Mouse (Mus musculus): ENCODE measurements around the gene Fxr2.

The Fxr2 gene

GRCm38 (mm10) chr11:69632284-69633089 is at the start of gene Fxr2:
Gene Fxr2, plus strand, starts transcription at chr11:69632990.
- peak; percentile 100 for DNase-seq

- DNase-seq, result no peak
Measured at GRCm38 (mm10) chr11:69584008-69584407, 48.8 kb upstream of the Fxr2 start.

GRCm38 (mm10) chr11:69584937-69585336 is 47.9 kb upstream of the Fxr2 start:
- DNase-seq, result no peak

GRCm38 (mm10) chr11:69585718-69586325 is 47.0 kb upstream of the Fxr2 start:
- DNase-seq, result no peak

DNA sequence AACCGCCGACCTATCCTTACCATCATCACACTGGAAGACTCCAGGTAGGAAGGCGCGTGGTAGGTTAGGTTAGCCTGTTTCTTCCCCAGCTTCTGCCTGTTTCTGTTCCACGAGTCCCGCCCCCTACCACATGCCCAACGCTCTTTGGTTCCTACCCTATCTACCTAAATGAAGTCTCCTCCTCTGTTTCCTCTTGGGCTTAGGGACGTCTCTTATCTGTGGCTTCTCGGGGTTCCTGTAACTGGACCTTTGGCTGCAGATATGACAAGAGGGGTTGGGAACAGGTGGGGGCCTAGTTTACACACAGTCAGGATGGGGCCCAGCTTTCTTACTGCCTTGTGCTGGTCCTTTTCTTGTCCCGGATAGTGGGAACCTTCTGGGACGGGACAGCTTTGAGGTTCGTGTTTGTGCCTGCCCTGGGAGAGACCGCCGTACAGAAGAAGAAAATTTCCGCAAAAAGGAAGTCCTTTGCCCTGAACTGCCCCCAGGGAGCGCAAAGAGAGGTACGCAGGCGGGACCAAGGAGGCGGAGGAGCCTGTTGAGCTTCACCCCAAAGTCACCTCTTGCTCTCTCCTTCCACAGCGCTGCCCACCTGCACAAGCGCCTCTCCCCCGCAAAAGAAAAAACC is 43.5 kb upstream of the Fxr2 start:
- no peak for DNase-seq

DNA sequence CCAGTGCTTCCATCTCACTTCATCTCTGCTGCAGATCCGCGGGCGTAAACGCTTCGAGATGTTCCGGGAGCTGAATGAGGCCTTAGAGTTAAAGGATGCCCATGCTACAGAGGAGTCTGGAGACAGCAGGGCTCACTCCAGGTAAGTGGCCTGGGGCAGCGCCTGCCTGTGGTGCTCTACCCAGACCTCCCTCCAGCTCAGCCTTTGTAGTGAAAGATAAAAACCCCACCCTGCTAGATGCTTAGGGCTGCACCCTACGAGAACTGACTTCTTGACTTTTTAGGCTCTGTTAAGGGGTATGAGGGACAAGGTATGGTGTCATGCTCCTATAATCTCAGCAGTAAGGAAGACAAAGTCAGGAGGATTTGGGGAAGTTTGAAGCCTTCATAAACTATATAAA is 42.2 kb upstream of the Fxr2 start:
- no peak for DNase-seq

GRCm38 (mm10) chr11:69591424-69591823 is 41.4 kb upstream of the Fxr2 start:
- DNase-seq, result no peak

GRCm38 (mm10) chr11:69591899-69592637 is 40.7 kb upstream of the Fxr2 start:
- DNase-seq, result peak; percentile 86

DNA sequence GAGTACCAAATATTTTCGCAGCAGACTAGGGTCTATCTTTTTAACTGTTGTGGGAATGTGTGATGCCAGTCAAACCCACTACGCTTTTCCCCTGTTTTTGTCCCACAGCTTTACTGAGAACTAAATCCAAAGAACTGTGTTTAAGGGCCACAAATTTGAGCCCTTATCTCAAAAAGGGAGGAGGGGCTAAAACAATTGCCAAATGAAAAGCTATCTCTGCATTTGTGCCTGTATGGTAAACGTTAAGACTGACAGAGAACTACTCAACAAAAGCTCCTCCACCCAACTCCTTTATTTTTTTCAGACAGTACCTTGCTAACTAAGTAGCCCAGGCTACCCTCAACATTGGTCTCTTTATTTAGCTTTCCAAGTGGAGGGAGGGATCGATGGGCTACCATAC is 40.0 kb upstream of the Fxr2 start:
- DNase-seq, result no peak

DNA sequence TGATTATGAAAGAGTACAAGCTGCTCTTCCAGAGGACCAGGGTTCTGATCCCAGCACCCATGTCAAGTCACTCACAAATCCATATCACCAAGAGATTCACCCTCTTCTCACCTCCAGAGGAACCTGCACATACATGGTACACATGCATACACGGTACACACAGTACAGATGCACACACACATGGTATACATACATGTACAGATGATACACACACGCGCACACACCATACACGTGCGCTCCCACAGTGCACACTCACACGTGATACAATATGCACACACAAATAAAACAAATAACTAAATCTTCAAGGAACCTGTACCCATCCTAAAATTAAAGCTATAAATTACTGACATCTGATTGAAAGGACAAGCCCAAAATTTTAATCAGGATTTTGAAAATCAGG is 37.9 kb upstream of the Fxr2 start:
- DNase-seq, result no peak

DNA sequence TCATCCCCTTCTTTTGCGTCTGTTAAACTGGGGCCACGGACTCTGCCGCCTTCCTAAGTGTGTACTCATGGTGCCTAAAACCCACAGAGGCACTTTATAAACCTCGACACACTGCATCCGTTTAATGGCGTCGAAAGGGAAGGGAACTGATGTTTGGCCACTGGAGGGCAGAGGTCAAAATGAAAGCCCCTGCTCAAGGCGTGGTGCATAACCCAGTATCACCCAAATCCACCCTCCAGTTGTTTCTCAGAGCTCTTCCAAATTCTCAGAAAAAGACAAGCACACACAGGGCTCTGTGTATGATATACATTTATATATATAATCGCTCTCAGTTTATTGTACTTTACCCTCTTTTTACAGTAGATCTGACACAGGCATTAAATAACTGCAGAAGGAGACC is 33.4 kb upstream of the Fxr2 start:
- no peak for DNase-seq

DNA sequence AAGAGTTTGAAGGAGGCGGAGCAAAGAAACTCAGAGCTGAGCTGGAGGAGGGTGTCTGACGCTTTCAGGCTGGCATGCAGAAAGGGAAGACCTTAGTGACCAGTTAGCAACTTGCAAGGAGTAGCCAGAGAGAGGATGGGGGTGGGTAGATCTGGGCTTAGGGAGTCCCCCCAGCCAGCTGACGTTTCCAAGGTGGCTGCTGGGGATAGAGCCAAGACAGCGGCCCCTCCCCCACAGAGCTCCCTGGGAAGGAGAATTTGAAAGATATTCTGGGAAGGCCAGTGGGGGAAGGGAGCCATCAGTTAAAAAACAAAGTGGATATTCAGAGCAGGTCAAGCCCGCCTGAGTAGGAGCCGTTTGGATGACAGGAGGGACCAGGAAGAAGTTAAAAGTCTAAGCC is 32.7 kb upstream of the Fxr2 start:
- DNase-seq, result peak; percentile 38

- DNase-seq, result no peak
Measured at GRCm38 (mm10) chr11:69601768-69602167, 31.0 kb upstream of the Fxr2 start.

DNA sequence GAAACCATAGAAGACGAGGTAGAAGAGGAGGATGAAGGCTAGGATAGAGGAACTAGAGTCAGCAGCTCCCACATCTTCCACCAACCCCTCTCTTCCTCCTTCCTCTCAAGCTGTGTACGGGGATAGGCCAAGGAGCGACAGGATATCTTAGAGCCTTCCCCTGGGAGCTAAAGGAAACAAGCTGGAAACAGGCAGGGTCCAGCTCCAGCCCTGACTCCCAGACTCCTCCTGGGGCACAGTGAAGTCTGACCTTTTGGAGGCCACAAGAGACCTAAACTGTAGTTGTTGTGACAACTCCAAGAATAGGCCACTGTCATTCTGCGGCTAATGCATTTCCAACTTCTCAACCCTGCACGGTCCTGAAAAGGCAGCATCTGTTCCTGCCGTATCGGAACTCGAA is 29.3 kb upstream of the Fxr2 start:
- no peak for DNase-seq

- DNase-seq, result no peak
Measured at GRCm38 (mm10) chr11:69604347-69604746, 28.4 kb upstream of the Fxr2 start.

GRCm38 (mm10) chr11:69604795-69605664 is 27.8 kb upstream of the Fxr2 start:
- DNase-seq, result peak; percentile 90

DNA sequence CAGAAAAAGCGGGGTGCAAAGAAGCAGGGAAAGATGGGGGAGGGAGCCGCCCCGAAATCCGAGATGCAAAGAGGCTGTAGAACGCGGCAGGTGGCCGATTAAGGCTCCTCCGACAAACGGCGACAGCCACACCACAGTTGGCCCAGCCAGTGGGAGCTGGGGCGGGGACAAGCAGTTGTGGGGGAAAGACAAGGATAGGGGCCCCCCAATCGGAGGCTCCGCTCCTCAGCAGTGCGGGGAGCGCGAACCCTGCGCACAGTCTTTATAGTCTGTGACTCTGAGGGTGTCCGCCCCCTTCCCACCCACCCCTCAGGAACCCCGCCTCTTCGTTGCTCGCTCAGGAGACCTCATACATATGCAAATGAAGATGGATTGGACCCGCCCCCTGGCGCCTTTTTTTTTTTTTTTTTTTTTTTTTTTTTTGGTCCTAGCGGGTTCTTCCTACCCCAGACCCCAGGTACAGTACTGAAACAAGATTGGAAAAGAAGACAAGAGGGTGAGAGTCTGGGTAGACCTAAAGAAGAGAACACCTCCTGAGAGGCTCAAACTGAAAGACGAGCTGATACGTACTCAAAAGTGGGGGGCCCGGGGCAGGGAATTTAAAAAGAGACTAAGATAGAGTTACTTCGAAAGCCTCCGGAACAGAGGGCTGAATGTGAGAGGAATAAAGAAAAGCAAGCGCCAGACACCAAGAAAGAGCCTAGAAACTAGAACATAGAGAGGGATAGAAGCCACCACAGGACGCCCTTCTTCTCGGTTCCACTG is 26.9 kb upstream of the Fxr2 start, which contains the start of gene Atp1b2:
TSS of gene Atp1b2 (minus strand) at position 217 of the 765 bp plus-strand sequence.
- peak; percentile 95 for DNase-seq

DNA sequence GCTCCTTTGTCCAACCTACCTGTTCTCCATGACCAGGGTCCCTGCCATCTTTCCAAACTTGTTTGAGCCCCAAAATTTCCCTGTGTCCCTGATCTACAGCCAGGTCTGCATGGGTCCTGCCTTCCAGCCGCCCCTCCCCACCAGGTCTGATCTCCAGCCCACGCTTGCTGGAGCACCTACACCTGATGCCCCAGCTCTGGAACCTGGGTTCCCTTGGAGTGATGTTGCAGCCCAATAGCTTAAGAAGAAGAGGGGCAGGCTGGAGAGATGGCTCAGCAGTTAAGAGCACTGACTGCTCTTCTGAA is 26.3 kb upstream of the Fxr2 start:
- no peak for DNase-seq

GRCm38 (mm10) chr11:69606832-69607231 is 26.0 kb upstream of the Fxr2 start:
- DNase-seq, result no peak

DNA sequence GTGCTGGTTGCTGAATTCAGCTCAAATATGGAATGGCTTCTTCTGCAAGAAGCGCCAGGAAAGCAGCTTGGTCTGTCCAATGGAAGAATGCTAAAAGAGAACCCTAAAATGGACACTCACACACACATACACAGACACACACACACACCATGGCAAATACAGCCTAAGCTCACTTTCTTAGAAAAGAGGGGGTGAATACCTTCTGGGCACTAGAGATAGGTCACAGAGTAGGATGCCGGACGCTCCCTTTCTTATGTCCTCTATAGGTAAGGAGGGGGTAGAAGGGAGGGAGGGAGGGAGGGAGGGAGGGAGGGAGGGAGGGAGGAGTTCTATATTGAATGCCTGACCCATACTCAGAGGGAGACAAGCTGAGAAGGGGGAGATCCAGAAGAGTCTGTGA is 24.3 kb upstream of the Fxr2 start:
- DNase-seq, result no peak

DNA sequence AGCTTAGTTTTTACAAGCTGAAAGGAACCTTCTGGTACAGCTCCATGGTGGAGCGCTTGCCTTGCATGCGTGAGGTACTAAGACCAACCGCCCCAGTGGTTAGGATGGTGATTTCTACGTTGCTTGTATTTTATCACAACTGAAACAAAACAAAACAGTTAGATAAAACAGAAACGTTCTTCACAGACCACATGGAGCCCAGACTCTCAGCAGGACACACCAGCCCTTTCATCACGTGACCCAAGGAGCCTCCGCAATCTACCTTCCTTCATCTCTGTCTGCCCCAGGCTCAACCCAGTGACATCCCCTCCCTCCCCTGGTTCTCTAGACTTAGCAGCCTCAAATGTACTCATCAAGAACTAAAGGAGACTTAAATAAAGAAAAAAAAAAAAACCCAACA is 23.4 kb upstream of the Fxr2 start:
- no peak for DNase-seq

DNA sequence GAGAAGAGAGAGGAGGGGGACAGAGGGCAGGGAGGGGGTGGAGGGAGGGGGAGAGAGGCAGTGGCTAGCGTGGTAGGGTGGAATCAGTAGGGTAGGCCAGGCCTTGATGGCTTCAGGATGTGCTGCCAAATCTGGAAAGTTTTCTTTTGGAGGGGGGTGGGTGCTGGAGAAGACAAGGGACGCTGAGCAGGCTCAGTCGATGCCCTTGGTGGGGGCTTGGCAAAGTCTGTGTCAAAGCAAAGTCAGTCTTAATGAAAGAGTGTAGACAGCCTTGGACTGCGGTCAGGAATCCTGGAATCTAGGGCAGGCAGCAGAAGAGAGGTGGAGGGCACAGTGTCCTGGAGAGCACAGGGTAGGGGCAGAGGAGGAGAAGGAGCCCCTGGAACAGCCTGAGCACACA is 21.9 kb upstream of the Fxr2 start:
- DNase-seq, result no peak

Data from retina, postnatal 1 day (tissue).